Mouse (Mus musculus) left cerebral cortex, postnatal 25 days (tissue): ENCODE results near the gene Fsd1. TPM values are rescaled to one million over a fixed set of nuclear protein-coding genes. Genes with fewer than 3 reads are reported as not detected.
A peak's percentile ranks its signal among the peaks of the same experiment; 100 is the strongest.

Source experiments
- DNase-seq, 2 experiments: peaks; one replicate each; pipeline ENCODE4 v3.0.0; 2022; ENCODE audit warnings: low spot score in 2 of 2, mixed read lengths in 1 of 2
- intact Hi-C: fragments of 180-260 bp; cut with DNase I; formaldehyde crosslinking; loops from one replicate; pipeline ENCODE4 v1.15.1; 2025
- total RNA-seq, 2 experiments: library from RNA; stranded (reverse); gene quantifications; 2 replicates each; pipeline ENCODE4 v1.2.3; 2021

The Fsd1 gene
- total RNA-seq, 2 experiments from 2014 or later, result 70.5 to 78.8 TPM

- intact Hi-C loops, result loop anchor here (5.0 kb wide), 2 partner anchors 117 to 258 kb away; partner anchors contain the start of genes Hdgfl2 and Ubxn6
- DNase-seq, result no peak
These were observed 26.2 kb upstream of the Fsd1 start for GRCm38 (mm10) chr17:55959946-55960740.

- DNase-seq, result no peak
- intact Hi-C loops, result no loop called here
These were observed 25.5 kb upstream of the Fsd1 start for GRCm38 (mm10) chr17:55960791-55961190.

GRCm38 (mm10) chr17:55961631-55962030 lies 24.7 kb upstream of the Fsd1 start:
- no peak for DNase-seq
- intact Hi-C loops, result no loop called here

- intact Hi-C loops, result no loop called here
- DNase-seq, result no peak
These were observed 23.1 kb upstream of the Fsd1 start for GRCm38 (mm10) chr17:55963171-55963570.

- intact Hi-C loops, result no loop called here
- no peak for DNase-seq
These were observed 21.8 kb upstream of the Fsd1 start for GRCm38 (mm10) chr17:55964496-55964895.

- no peak for DNase-seq
- intact Hi-C loops, result no loop called here
These were observed 21.3 kb upstream of the Fsd1 start for GRCm38 (mm10) chr17:55964996-55965395.

- intact Hi-C loops, result no loop called here
- DNase-seq, result no peak
These were observed 19.1 kb upstream of the Fsd1 start for GRCm38 (mm10) chr17:55967186-55967585.

GRCm38 (mm10) chr17:55968210-55968609 lies 18.1 kb upstream of the Fsd1 start:
- no peak for DNase-seq
- intact Hi-C loops, result no loop called here

- peak in 1 of 2 experiments; percentile 44 for DNase-seq
- intact Hi-C loops, result no loop called here
These were observed 16.7 kb upstream of the Fsd1 start for GRCm38 (mm10) chr17:55969560-55969959.

- intact Hi-C loops, result no loop called here
These were observed 16.1 kb upstream of the Fsd1 start, which contains the start of gene Shd for GRCm38 (mm10) chr17:55969966-55970891. TSS of gene Shd (plus strand) at chr17:55970467.

GRCm38 (mm10) chr17:55971453-55971852 lies 14.9 kb upstream of the Fsd1 start:
- no peak for DNase-seq
- intact Hi-C loops, result no loop called here

More at GRCm38 (mm10) chr17:55969966-55970891, 16.1 kb upstream of the Fsd1 start, which contains the start of gene Shd:
- DNase-seq, result no peak

GRCm38 (mm10) chr17:55976255-55976862 lies 9.9 kb upstream of the Fsd1 start:
- intact Hi-C loops, result loop anchor here (2.0 kb wide), 1 partner anchor 34 kb away; no protein-coding TSS in a partner anchor
- DNase-seq, result peak; percentile 64 to 72

GRCm38 (mm10) chr17:55977301-55977700 lies 9.0 kb upstream of the Fsd1 start:
- intact Hi-C loops, result loop anchor here (2.0 kb wide), 1 partner anchor 34 kb away; no protein-coding TSS in a partner anchor
- DNase-seq, result no peak

GRCm38 (mm10) chr17:55990278-55990898 lies 4.1 kb downstream of the Fsd1 start:
- intact Hi-C loops, result no loop called here
- DNase-seq, result no peak

- intact Hi-C loops, result no loop called here
- no peak for DNase-seq
These were observed 9.7 kb downstream of the Fsd1 start for GRCm38 (mm10) chr17:55996007-55996406.

GRCm38 (mm10) chr17:55999794-56000499 lies 13.6 kb downstream of the Fsd1 start:
- intact Hi-C loops, result no loop called here
- no peak for DNase-seq

- no peak for DNase-seq
- intact Hi-C loops, result no loop called here
These were observed 16.7 kb downstream of the Fsd1 start for GRCm38 (mm10) chr17:56003000-56003399.

- DNase-seq, result no peak
- intact Hi-C loops, result loop anchor here (5.0 kb wide), 1 partner anchor 303 kb away; no protein-coding TSS in a partner anchor
These were observed 19.2 kb downstream of the Fsd1 start, which contains the start of the genes Stap2 and Mpnd for GRCm38 (mm10) chr17:56005415-56006061. TSS of gene Stap2 (minus strand) at chr17:56005584. TSS of gene Mpnd (plus strand) at chr17:56005711.
